Mouse (Mus musculus) liver, embryonic 14.5 days (tissue): ENCODE data around the gene Drosha. TPM values are rescaled to one million over a fixed set of nuclear protein-coding genes. Genes with fewer than 3 reads are reported as not detected.

ENCODE experiments used
- ATAC-seq: fragments of 200-750 bp; cut with Nextera tagmentation; 2 replicates; pipeline ENCODE4 v1.8.0; 2017; ENCODE audit warnings: moderate number of reproducible peaks, mild to moderate bottlenecking, moderate library complexity; ENCODE audit not compliant: insufficient read depth
- DNase-seq, 3 experiments: peaks; one replicate each; pipeline ENCODE4 v3.0.0-alpha.2; 2012 to 2013; ENCODE audit warnings: low read depth in 3 of 3, low spot score in 3 of 3
- H3K27ac ChIP-seq: fragments of 300-500 bp; sonication (generic); 2 replicates; pipeline ENCODE4 v1.5.1; 2014; ENCODE audit warnings: moderate library complexity, mild to moderate bottlenecking, control low read depth, inconsistent platforms
- H3K27me3 ChIP-seq: fragments of 300-500 bp; sonication (generic); 2 replicates; pipeline ENCODE4 v1.6.1; 2014; ENCODE audit warnings: mild to moderate bottlenecking, low read length, moderate library complexity; ENCODE audit not compliant: control insufficient read depth, insufficient read depth
- H3K36me3 ChIP-seq: fragments of 300-500 bp; sonication (generic); replicated peaks from 2 replicates; pipeline ENCODE4 v1.6.1; 2014; ENCODE audit warnings: low read depth; ENCODE audit not compliant: control insufficient read depth, insufficient read depth
- H3K4me1 ChIP-seq, 2 experiments: fragments of 200-500 bp in 1 of 2; fragments of 300-500 bp in 1 of 2; sonication (generic) in 1 of 2; replicated peaks; 2 replicates each; pipeline ENCODE4 v1.6.1; 2012 to 2014; ENCODE audit warnings: antibody characterized with exemption in 1 of 2, inconsistent platforms in 1 of 2, low read length in 1 of 2; ENCODE audit not compliant: control insufficient read depth in 2 of 2, insufficient read depth in 2 of 2
- H3K4me2 ChIP-seq: fragments of 300-500 bp; sonication (generic); 2 replicates; pipeline ENCODE4 v1.6.1; 2014; ENCODE audit warnings: low read depth, mild to moderate bottlenecking, control low read depth, moderate library complexity
- H3K4me3 ChIP-seq, 2 experiments: fragments of 200-500 bp in 1 of 2; fragments of 300-500 bp in 1 of 2; sonication (generic) in 1 of 2; 2 replicates each; pipeline ENCODE4 v1.5.1; 2012 to 2014; ENCODE audit warnings: low read depth in 2 of 2, low read length in 2 of 2, mild to moderate bottlenecking in 2 of 2, control low read depth in 1 of 2, inconsistent platforms in 1 of 2, moderate library complexity in 1 of 2; ENCODE audit not compliant: insufficient read depth in 1 of 2
- H3K9ac ChIP-seq: fragments of 300-500 bp; sonication (generic); replicated peaks from 2 replicates; pipeline ENCODE4 v1.6.1; 2014; ENCODE audit warnings: mild to moderate bottlenecking, control low read depth, moderate library complexity
- H3K9me3 ChIP-seq: fragments of 300-500 bp; sonication (generic); 2 replicates; pipeline ENCODE4 v1.6.1; 2016; ENCODE audit warnings: low read length, mixed read lengths; ENCODE audit not compliant: control insufficient read depth
- CTCF ChIP-seq: IDR thresholded peaks from 2 replicates; pipeline ENCODE4 v1.5.1; 2016; ENCODE audit warnings: antibody characterized with exemption, low read depth, control low read depth
- EP300 ChIP-seq: IDR thresholded peaks from 2 replicates; pipeline ENCODE4 v1.6.1; 2016; ENCODE audit warnings: antibody characterized with exemption, low read depth
- WGBS: fragments of 180-500 bp; shearing (Covaris S2); extraction: QIAGEN DNeasy Blood & Tissue Kit; methylation state at CpG from one replicate; pipeline ENCODE4 v1.1.7; 2014; ENCODE audit not compliant: insufficient replicate concordance; 5-methylcytosine and 5-hydroxymethylcytosine counted together
- microRNA-seq: library from miRNA; unstranded; fragments of <30 nt; microRNA quantifications from one replicate; pipeline ENCODE4, GENCODE M21; 2016
- polyA plus RNA-seq, 2 experiments: library from polyadenylated mRNA; depleted of rRNA in 1 of 2; stranded (reverse) in 1 of 2; unstranded in 1 of 2; fragments of >200 nt; fragmentation: Nextera tagmentation in 1 of 2; extraction: Ambion mirVana in 1 of 2; gene quantifications; 2 replicates each; pipeline versions ENCODE4 v1.2.1 to v1.2.3; 2012 to 2014

Drosha gene
- polyA plus RNA-seq, 2 experiments, result 8.8 to 13.5 TPM

- TF ChIP-seq CTCF, result no peak
- TF ChIP-seq EP300, result no peak
- Histone ChIP-seq H3K4me1 (no peaks in the 10 kb centered on the region), H3K4me2 (no peak overlapping the region), H3K27ac (no peak overlapping the region), H3K27me3 (no peaks in the 10 kb centered on the region), H3K4me3 (no peak overlapping the region), H3K9ac (no peak overlapping the region), H3K36me3 (no peaks in the 10 kb centered on the region), H3K9me3 (no peaks in the 10 kb centered on the region)
- 64% methylated on average over 8 of the region's 8 CpGs for WGBS
- ATAC-seq (no peak), DNase-seq (peak in 1 of 3 experiments; percentile 18)
These were observed 144.2 kb downstream of the Drosha start for GRCm38 (mm10) chr15:12968815-12969214.

- Histone ChIP-seq H3K9me3 (no peaks in the 10 kb centered on the region), H3K4me2 (no peak overlapping the region), H3K4me1 (no peaks in the 10 kb centered on the region), H3K27me3 (no peaks in the 10 kb centered on the region), H3K36me3 (no peaks in the 10 kb centered on the region), H3K4me3 (no peak overlapping the region), H3K9ac (no peak overlapping the region), H3K27ac (no peak overlapping the region)
- DNase-seq (no peak), ATAC-seq (no peak)
- WGBS, result 76% methylated on average over 8 of the region's 8 CpGs
- TF ChIP-seq EP300, result no peak
- TF ChIP-seq CTCF, result no peak
These were observed 147.8 kb downstream of the Drosha start for GRCm38 (mm10) chr15:12972441-12972840.

Small RNAs within 50 kb of the gene (microRNA-seq; reads per million reads assigned to microRNA genes)
- gene Gm47288, result not detected

Other genes starting within 250 kb of the Drosha start
- gene Pdzd2, start 84.9 kb upstream of the Drosha start, polyA plus RNA-seq (2012; rRNA removed), result 0.19 TPM in 2 replicates
- gene Pdzd2, start 84.9 kb upstream of the Drosha start, polyA plus RNA-seq (2014; fragmentation: Nextera tagmentation; extraction: Ambion mirVana), result 0.68 and 0.89 TPM in 2 replicates
- 16.9 and 21.4 TPM in 2 replicates for gene 6030458C11Rik, start 166 bp upstream of the Drosha start, polyA plus RNA-seq (2012; rRNA removed)
- 14.3 and 14.7 TPM in 2 replicates for gene 6030458C11Rik, start 166 bp upstream of the Drosha start, polyA plus RNA-seq (2014; fragmentation: Nextera tagmentation; extraction: Ambion mirVana)